Mouse (Mus musculus) spleen, adult 18-20 months (tissue): Measurements from ENCODE around the gene Cep95.
"Not testable (repeated sequence)": the region's sequence is repeated elsewhere in the genome, so short reads cannot be mapped to it uniquely, and the experiment has no call there.

ENCODE experiments used
- DNase-seq, 2 experiments: peaks; one replicate each; pipeline ENCODE4 v3.0.0; 2022; ENCODE audit warnings: mixed read lengths in 2 of 2

Gene Cep95

GRCm38 (mm10) chr11:106777395-106777794 lies 11.7 kb upstream of the Cep95 start:
- DNase-seq = no peak

DNA sequence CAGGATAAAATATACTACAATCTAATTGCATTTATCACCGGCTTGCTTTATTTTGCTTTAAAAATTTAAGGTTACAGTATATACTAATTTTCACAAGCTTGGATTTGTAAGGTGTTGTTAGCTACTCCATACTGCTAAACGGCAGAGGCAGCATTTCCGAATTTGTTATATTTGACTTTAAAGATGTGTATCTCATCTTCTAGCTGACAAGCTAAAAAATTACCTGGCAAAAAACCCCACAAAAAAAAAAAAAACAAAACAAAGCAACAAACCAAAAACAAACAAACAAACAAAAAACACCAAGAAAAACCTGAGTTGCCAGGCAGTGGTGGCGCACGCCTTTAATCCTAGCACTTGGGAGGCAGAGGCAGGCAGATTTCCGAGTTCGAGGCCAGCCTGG lies 10.9 kb upstream of the Cep95 start:
- DNase-seq = no peak

DNA sequence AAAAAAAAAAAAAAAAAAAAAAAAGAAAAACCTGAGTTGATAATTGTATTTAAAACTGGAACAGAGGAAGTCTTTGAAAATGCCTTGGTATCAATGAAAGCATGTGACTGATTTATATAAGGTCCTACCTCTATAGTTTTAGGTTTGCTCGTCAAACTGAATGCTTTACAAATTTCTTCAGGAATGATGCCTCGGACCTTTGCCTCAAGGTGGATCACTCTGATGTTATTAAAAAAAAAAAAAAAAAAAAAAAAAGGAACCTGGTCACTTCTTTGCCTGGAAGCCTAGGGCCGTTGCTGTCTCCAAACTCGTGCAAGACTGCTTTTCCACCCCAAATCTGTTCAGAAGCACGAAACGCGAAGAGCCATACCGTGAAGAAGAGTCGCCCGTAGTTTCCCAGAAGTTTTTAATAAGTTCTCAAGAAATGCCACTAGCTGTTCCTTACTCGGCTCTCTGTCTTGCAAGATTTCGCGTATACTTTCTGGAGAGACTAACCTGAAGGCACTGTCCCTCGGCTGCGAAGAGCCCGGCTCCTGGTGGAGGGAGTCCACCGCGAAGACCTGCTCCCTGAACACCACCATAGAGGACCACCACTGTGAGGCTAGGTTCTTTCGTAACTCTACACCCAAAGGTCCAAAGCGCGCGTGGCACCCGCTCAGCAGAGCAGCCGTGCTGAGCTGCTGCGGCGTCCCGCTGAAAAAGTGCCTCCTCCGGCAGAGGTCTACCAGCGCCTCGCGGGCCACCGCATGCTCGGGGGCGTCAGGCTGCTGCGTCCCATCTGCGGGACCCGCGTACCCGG lies 10.3 kb upstream of the Cep95 start:
- no peak for DNase-seq

- peak; percentile 86 to 87 for DNase-seq
Observed at GRCm38 (mm10) chr11:106779388-106780088, 9.5 kb upstream of the Cep95 start, which contains the start of gene Polg2. Gene Polg2, minus strand, starts transcription at chr11:106779537.

- DNase-seq = no peak
Observed at GRCm38 (mm10) chr11:106780089-106780425, 9.0 kb upstream of the Cep95 start.

DNA sequence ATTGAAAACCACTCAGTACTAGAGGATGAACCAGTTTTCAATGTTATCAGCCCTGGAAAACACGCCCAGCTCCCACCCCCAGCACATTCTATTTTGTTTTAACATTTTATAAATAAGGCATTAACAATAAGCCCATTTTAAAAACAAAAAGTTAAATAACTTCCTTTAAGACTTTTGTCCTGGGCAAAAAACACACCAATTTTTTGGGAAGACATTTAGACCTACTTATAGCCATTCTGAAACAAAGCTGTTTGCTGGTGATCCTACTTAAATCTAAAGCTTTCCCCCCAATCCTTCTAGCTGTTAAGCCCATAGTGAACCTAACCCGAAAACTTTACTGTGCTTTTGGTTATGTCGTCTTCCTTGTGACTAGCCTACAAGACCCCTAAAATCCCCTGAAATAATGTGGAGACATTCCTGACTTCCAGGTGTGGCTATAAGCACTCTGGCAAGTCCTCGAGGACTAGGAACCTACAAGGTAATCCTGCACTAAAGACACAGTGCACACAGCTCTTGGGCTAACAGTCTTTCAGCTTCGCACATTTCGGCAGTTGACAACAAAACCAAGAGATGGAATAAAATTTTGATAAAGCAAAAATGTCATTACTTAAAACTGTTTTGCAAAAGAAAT lies 8.3 kb upstream of the Cep95 start:
- DNase-seq = no peak

DNA sequence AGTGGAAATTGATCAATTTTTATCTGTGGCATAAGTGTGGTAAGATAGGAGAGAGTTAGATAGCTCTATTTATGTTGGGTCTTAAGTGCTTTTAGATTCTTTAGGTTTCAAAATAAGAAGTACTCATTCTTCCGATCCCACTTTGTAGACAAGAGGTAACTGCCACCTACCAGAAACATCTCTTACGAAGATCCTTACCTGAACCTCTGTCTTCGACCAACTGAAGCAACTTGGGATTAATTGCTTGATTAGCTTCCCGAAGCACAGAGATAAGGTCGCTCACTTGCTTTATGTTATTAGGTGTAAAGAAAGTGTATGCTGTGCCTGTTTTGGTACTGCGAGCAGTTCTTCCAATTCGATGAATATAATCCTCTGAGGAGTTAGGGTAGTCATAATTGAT lies 6.8 kb upstream of the Cep95 start:
- DNase-seq = not testable (repeated sequence)

DNA sequence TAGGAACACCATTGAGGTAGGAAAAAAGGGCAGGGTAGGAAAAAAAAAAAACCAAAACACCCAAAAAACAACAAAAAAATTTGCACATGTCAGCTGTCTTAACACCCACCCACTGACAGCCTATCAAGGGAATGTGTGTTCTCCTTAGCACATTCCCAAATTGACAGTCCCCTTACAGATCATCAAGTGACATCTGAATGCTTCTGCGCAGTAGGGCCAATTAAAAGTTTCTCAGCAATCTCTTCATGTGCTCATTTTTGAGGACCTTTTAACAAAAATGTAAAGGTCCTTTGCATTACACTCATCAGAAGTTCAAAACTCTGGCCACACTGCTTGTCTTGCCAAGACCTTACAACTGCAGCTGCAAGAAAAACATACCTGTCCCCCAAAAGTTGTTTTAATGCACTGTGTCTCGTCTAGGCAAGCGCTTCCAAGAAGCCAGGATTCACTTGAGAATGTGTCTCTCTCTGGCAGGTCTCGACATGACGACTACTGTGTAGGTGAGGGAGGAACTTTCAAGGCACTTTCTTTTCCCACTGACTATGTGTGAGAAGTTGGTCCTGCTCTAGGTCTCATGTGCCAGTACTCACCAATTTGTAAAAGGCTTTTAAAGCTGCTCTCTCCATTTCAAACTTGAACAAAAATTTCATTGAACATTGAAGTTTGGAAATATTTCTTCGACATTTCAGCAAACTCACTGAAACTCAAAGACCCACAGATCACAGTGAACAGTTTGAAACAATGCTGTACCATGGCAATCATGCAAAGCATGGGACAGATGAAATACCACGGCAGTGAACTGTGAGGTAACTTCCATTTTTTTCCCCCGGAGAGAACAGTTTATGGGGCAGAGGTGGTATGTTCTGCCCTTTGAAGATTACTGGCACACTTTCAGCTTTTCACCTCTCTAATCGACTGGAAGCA lies 5.9 kb upstream of the Cep95 start:
- DNase-seq = no peak

- no peak for DNase-seq
Observed at GRCm38 (mm10) chr11:106784476-106784875, 4.6 kb upstream of the Cep95 start.

DNA sequence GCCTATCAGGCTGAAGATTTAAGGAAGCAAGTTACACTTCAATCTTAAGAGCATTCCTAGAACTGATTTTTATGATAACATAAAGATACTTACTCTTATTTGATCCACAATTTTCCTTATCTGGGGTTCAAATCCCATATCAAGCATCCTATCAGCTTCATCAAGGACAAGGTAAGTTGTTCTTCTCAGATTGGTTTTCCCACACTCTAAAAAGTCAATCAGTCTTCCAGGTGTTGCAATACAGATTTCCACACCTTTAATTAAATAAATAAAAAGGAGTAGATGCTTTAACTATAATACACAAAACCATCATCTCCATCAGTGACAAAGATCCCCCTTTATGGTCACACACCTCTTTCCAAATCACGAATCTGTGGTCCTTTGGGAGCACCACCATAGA lies 4.0 kb upstream of the Cep95 start:
- DNase-seq = no peak

DNA sequence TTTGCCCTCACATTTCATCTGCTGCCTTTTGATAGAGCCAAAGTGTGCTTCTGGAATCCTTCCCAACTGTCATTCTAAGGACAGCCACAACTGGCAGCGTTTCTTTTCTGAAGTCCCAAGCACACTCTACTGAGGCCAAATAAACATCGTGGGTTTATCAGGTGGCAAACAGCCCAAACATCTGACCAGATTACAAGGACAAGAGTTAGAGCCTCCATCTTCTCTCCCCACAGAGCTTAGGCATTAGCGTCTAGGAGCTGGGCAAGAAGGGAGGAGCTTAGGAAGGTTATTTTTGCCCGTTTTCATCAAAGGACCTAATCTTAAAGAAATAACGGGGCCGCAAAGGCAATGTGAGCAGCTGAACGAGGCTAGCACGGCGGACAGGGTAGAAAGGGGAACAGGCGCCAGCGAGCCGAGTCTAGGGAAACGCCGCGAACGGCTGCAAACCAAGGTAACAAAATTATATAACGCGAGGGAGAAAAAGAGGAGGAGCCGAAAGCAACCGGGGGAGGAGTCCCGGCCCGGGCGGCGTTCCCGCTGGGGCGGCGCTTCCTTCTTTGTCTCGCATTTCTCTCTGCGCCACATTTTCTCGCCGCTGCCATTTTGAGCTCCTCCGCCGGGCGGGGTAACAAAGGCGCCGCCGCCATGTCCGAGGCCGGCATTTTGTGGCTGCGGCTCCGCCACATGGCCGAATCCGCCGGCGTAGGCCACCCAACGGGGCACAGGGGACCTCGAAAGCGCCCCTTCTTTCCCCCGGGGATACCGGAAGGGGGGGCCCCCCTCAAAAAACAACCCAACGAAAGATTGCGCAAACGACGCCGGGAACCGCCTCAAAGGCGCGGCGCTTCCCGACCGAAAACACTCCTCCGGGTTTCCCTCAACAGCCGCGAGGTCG lies 1.7 kb upstream of the Cep95 start:
- peak; percentile 86 to 88 for DNase-seq

DNA sequence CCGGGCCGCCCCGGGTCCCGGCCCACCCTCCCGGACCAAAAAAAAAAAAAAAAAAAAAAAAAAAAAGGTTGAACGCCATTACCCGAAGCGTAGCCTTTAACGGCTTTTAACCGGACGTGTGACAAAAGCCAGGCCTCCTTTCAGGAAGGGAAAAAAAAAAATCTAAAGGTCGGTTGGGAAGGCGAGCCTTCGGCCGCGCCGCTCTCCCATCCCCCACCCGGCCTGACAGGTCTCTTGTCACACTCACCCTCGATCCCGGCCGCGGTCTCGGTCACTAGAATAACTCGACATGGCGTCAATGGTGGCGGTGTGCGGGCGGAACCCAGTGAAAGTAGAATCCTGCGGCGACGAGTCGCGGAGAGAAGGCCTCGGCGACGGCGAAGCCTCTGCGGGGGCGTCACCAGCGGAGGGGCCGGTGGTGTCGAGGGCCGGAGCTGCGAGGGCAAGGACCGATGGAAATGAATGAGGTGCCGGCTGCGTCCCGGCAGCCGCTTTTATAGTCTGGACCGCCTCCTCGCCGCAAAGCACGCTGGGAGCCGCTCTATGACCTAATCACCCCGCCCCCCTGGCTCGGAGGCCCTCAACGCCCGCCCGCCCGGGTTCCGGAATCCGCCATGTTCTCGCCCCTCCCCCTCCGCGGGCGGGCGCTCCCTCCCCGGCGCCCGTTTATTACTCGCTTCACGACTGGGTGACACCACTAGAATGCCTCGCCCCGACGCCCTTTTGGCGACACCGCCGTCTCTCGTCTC lies 852 bp upstream of the Cep95 start:
- peak; percentile 98 to 99 for DNase-seq

GRCm38 (mm10) chr11:106789649-106790048 lies 597 bp downstream of the Cep95 start:
- no peak for DNase-seq

DNA sequence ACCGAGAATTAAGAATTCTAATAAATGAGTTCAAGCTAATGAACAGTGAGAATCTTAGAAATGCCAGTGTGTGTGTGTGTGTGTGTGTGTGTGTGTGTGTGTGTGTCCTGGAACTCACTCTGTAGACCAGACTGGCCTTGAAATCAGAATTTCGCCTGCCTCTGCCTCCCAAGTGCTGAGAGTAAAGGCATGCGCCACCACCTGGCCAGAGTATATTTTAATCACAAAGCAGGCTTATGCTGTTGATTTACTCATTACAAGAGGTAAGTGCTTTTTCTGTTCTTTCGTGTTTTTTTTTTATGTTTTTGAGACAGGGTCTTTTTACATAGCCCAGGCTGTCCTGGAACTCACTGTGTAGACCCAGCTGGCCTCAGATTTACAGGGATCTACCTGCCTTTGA lies 4.8 kb downstream of the Cep95 start:
- DNase-seq = no peak

- no peak for DNase-seq
Observed at GRCm38 (mm10) chr11:106795679-106796078, 6.6 kb downstream of the Cep95 start.

DNA sequence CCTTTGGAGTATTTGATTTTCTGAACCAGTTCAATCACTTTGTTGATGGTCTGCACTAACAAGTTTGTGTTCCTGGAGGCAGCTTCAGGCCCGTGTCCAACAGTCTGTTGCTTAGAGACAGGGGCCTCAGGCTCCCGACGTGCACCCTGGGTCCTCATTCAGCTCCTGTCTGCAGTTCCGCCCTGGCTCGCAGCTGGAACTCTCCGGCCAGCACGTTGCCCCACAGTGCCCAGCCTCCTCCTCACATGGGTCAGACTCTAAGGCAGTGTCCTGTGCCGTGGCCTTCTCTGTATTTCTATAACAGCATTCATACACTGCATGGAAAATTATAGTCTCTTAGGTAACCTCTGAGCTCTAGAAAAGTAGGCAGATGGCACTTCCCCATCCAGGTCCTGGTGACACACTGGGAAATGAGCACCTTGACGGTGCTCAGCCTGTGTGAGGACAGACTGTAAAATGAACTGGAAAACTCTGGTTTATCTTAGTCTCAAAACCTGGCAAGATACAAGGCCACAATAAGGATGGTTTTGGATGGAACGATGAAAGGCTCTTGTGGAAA lies 13.1 kb downstream of the Cep95 start:
- no peak for DNase-seq

DNA sequence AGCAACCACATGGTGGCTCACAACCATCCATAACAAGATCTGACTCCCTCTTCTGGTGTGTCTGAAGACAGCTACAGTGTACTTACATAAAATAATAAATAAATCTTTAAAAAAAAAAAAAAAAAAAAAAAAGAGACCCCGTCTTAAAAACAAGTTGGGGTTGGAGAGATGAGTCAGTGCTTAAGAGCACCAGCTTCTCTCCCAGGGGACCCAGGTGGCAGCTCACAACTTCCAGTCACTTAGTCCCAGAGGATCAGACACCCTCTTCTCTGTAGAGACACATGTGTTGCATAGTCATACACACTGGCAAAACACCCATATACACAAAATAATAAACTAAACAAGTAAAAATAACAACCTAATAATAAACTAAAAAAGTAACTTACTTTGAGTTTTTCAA lies 18.4 kb downstream of the Cep95 start:
- not testable (repeated sequence) for DNase-seq

DNA sequence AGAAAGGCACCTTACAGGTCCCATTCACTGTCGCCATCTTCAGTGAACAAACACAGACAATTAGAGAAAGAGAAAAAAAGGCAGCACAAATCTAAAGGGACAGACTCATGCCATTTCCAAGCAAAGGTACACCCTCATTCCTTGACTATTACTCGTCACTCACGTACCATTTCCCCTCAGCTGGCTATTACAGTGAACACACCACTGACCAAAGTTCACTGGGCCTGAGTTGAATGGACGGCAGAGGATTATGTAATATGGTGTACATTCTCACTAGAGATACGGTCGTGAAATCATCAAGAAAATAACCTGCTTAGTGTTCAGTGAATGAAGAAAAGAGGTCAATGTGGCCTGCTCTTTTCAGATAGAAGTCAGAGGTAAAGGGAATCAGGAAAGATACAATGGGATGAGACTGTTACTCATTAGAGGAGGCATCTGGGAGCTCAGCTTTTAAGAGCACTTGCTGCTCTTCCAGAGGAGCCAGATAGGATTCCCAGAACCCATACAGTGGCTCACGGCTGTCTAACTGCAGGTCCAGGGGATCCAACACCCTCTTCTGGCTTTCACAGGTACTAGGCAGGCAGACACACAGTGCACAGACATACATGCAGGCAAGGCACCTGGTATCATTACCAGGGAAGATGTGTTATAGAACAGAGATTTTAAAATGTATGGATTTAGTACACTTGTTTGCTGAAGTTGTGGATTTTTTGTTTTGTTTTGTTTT lies 23.5 kb downstream of the Cep95 start:
- DNase-seq = no peak

- DNase-seq = no peak
Observed at GRCm38 (mm10) chr11:106814601-106815320, 25.7 kb downstream of the Cep95 start.
